Mouse (Mus musculus) stomach, embryonic 14.5 days (tissue): ENCODE results near the gene Ntrk3. TPM values are rescaled to one million over a fixed set of nuclear protein-coding genes. Genes with fewer than 3 reads are reported as not detected.

Experiments
- ATAC-seq: fragments of 200-750 bp; cut with Nextera tagmentation; 2 replicates; pipeline ENCODE4 v1.8.0; 2017; ENCODE audit warnings: low read depth, moderate TSS enrichment; ENCODE audit not compliant: insufficient number of reproducible peaks, insufficient read depth, low FRiP score
- H3K27ac ChIP-seq: fragments of 300-500 bp; sonication (generic); 2 replicates; pipeline ENCODE4 v1.5.1; 2014; ENCODE audit warnings: mild to moderate bottlenecking, low read length, moderate library complexity, mixed read lengths
- H3K27me3 ChIP-seq: fragments of 300-500 bp; sonication (generic); 2 replicates; pipeline ENCODE4 v1.6.1; 2014; ENCODE audit warnings: low read length, control low read depth, mixed read lengths; ENCODE audit not compliant: control insufficient read depth, insufficient read depth
- H3K36me3 ChIP-seq: fragments of 300-500 bp; sonication (generic); 2 replicates; pipeline ENCODE4 v1.6.1; 2014; ENCODE audit warnings: mild to moderate bottlenecking, control low read depth, low read length, moderate library complexity, mixed read lengths; ENCODE audit not compliant: control insufficient read depth, insufficient read depth
- H3K4me1 ChIP-seq: fragments of 300-500 bp; sonication (generic); 2 replicates; pipeline ENCODE4 v1.6.1; 2014; ENCODE audit warnings: low read length, control low read depth, mixed read lengths; ENCODE audit not compliant: control insufficient read depth, insufficient read depth
- H3K4me2 ChIP-seq: fragments of 300-500 bp; sonication (generic); replicated peaks from 2 replicates; pipeline ENCODE4 v1.6.1; 2014; ENCODE audit warnings: low read depth, low read length, control low read depth
- H3K4me3 ChIP-seq: fragments of 300-500 bp; sonication (generic); 2 replicates; pipeline ENCODE4 v1.5.1; 2014; ENCODE audit warnings: low read depth, low read length, control low read depth
- H3K9ac ChIP-seq: fragments of 300-500 bp; sonication (generic); replicated peaks from 2 replicates; pipeline ENCODE4 v1.6.1; 2014; ENCODE audit warnings: low read depth, mild to moderate bottlenecking, control low read depth, low read length, moderate library complexity, mixed read lengths
- H3K9me3 ChIP-seq: fragments of 300-500 bp; sonication (generic); 2 replicates; pipeline ENCODE4 v1.6.1; 2016; ENCODE audit warnings: low read depth, low read length, control low read depth; ENCODE audit not compliant: control insufficient read depth
- WGBS: fragments of 180-500 bp; shearing (Covaris S2); extraction: QIAGEN DNeasy Blood & Tissue Kit; methylation state at CpG from one replicate; pipeline ENCODE4 v1.1.7; 2014; 5-methylcytosine and 5-hydroxymethylcytosine counted together
- polyA plus RNA-seq: library from polyadenylated mRNA; unstranded; fragments of >200 nt; fragmentation: Nextera tagmentation; extraction: Ambion mirVana; gene quantifications from 2 replicates; pipeline ENCODE4 v1.2.1, GENCODE M21; 2014

The Ntrk3 gene
- polyA plus RNA-seq, 1 experiment from 2014 or later = 5.9 TPM

DNA sequence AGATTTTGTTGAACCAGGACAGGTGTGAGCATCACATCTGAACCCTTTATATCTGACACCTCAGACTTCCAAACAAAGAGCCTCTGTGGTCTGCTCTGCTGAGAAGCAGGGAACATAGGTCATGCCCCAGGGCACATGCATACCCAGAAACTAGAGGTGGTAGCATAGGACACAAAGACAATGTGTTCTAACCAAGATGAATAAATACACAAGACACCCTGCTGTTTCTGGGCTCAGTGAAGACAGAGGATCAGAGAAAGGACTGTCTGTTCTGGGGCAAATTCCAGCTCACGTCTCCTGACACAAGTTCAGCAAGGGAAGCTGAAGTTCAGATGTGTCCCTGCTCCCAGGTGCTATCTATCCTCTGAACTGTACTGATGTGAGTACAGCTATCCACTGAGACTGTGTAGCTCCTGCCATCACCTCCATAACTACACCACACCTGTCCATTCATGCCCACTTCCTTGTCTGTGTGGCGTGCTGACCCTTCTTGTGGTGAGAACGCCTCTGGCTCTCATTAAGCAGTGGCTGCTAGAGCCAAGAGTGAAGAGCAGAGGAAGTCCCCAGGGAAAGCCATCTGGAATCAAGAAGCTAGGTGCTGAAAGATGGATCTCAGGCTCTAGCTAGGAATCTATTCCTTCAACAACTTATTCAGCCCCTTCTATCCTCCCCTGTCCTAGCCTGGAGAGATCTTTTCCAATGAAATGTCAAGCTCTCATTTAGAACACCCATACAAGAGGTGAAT, 468.1 kb downstream of the Ntrk3 start:
- Histone ChIP-seq H3K36me3 (no peaks in the 10 kb centered on the region), H3K9ac (no peak overlapping the region), H3K9me3 (no peaks in the 10 kb centered on the region), H3K4me1 (peaks cover 3% of the 10 kb centered on the region; the same call in 1 of the 2 replicates), H3K27ac (no peak overlapping the region), H3K27me3 (no peaks in the 10 kb centered on the region), H3K4me3 (no peak overlapping the region), H3K4me2 (no peak overlapping the region)
- ATAC-seq = no peak
- 74% methylated on average over 3 of the region's 3 CpGs for WGBS

DNA sequence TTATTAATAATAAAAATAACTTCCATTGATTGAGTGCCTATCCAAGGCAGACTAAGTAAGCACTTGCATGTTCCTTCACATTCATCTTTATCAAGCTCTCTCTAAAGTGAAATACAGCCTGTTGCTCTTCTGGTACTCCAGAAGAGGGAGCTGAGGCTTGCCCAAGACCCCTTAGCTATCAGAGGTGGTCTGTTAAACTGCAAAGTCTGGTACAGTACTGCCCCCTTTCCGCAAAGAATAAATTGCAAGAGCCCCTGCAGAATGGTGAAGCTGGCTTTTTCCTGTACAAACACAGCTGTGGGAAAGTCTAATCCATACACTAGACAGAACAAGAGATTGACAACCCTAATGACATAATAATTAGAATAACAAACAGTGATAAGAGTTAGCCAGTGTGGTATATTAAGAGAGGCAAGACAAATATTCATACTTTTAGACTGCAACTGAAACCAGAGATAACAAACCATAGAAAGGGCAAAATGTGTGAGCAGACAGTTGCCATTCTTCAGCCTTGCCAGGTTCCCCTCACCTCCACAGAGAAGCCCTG, 470.3 kb downstream of the Ntrk3 start:
- H3K4me1 ChIP-seq = peaks cover 3% of the 10 kb centered on the region; the same call in 1 of the 2 replicates
- ATAC-seq = peak; percentile 66; the same call in 1 of the 2 replicates
- no peaks in the 10 kb centered on the region for H3K9me3 ChIP-seq
- no peaks in the 10 kb centered on the region for H3K27me3 ChIP-seq
- H3K4me3 ChIP-seq = no peak overlapping the region
- WGBS = 3% methylated on average over 1 of the region's 1 CpGs
- H3K9ac ChIP-seq = no peak overlapping the region
- H3K36me3 ChIP-seq = no peaks in the 10 kb centered on the region
- no peak overlapping the region for H3K27ac ChIP-seq
- H3K4me2 ChIP-seq = no peak overlapping the region

DNA sequence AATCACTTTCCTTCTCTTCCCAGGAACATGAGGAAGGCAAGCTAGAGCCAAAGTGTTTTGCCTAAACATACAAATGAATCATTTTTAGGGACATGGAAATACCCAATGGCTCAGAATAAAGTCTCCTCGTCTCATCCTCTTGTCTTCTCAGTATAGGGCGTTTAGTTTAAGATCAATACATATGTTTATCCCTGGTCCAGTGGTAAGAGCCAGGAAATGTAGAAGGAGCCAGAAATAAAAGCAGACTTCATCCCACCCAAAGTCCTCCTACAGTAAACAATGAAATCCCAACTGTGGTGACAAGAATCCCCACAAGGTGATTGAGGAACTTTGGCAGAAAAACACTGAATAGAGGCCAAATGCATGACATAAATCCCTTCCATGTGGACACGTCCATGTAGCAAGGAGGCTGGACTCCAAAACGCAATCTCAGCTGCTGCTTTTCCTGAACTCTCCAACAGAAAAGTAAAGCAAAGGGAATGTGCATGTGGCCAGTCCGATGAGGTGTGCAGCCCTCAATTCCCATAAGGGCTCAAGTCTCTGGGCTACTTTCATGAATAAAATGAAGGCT, 473.3 kb downstream of the Ntrk3 start:
- Histone ChIP-seq H3K27ac (peak overlapping the region; percentile 56; the same call in 1 of the 2 replicates), H3K4me1 (peaks cover 3% of the 10 kb centered on the region; the same call in 1 of the 2 replicates), H3K27me3 (no peaks in the 10 kb centered on the region), H3K4me3 (no peak overlapping the region), H3K9ac (no peak overlapping the region), H3K36me3 (no peaks in the 10 kb centered on the region), H3K4me2 (no peak overlapping the region), H3K9me3 (no peaks in the 10 kb centered on the region)
- WGBS = 38% methylated on average over 5 of the region's 5 CpGs
- ATAC-seq = peak; percentile 46; the same call in 1 of the 2 replicates

DNA sequence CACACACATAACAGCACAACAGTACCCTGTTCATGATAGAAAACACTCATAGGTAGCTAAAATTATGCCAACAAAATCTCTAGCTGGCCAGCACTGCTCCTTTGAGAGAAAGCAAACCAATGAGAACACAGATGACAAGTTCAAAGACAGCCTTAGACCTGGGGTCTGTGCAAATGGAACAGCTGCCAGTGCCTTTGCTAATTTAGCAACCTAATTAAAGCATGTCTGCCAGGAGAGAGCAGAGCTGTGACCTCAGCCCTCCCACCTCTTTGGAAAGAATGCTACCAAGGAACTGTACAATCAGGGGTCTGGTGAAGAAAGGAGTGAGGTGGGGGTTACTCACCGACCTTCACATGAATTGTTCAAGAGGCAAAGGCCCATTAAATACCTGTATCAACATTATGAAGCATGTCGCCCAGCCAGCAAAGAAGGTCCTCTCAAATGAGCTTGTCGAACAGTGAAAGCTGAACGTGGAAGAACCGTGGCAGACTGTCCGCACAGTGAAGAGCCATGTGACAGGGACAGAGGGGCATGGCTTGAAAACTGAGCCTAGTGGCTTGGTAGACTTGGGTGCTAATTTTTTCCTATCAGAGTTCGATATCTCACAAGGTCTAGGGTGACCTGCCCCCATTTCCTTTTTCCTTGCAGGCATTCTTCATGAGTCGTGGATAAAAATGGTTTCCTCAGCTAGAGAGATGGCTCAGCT, 476.2 kb downstream of the Ntrk3 start:
- Histone ChIP-seq H3K36me3 (no peaks in the 10 kb centered on the region), H3K4me2 (no peak overlapping the region), H3K27ac (no peak overlapping the region), H3K27me3 (no peaks in the 10 kb centered on the region), H3K4me3 (no peak overlapping the region), H3K9ac (no peak overlapping the region), H3K4me1 (peaks cover 7% of the 10 kb centered on the region; the same call in 1 of the 2 replicates), H3K9me3 (no peaks in the 10 kb centered on the region)
- WGBS = 83% methylated on average over 8 of the region's 8 CpGs
- no peak for ATAC-seq

DNA sequence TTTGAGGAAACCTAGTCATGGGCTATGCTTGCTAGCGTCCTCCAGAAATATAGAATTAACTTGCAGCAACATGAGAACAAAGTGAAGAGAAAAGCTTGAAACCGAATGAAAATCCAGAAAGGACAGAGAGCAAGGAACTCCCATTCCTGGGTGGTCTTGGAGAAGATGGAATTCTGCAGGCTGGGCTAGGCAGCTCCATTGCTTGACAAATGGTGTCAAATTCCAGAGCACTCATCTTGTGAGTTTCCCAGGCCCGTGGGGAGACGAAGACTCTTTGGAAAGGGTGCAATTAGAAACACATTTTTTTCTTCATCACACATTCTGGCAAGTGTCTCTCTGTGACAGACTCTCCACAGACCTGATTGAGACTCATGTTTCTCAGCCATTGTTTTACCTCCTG, 479.7 kb downstream of the Ntrk3 start:
- Histone ChIP-seq H3K9me3 (no peaks in the 10 kb centered on the region), H3K4me3 (no peak overlapping the region), H3K4me2 (no peak overlapping the region), H3K27me3 (no peaks in the 10 kb centered on the region), H3K9ac (no peak overlapping the region), H3K27ac (peak overlapping the region; percentile 41; the same call in 1 of the 2 replicates), H3K4me1 (peaks cover 4% of the 10 kb centered on the region; the same call in 1 of the 2 replicates), H3K36me3 (no peaks in the 10 kb centered on the region)
- peak; percentile 46; the same call in 1 of the 2 replicates for ATAC-seq
- WGBS = 19% methylated on average over 4 of the region's 4 CpGs

DNA sequence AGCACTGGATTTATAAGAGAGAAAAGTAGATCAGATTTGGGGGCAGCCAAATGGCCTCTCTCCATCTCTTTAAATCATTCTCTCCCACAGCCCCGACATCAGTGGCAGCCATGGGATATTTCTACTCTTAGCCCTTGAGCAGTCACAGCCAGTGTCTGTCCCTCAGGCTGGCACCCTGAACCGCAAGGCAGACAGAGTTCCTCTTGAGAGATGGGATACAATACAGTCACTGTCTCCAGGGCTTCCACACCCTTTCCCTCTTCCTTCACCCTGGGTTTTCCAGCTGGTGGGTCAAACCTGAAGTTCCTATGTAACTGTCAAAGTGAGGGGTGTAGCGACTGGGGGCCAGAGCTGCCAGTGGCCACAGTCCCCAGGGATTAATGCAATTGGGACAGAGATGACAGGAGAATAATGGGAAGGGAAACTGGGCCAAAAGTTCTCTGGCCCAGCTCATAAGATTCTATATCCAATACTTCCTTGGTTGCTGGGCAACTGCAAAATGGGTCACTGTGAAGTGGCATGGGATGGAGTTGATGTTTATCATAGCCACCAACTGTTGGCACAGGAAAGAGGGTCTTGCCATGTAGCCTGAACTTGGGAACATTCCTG, 483.9 kb downstream of the Ntrk3 start:
- H3K27me3 ChIP-seq = no peaks in the 10 kb centered on the region
- H3K27ac ChIP-seq = no peak overlapping the region
- H3K4me2 ChIP-seq = no peak overlapping the region
- peaks cover 4% of the 10 kb centered on the region; the same call in 1 of the 2 replicates for H3K4me1 ChIP-seq
- H3K4me3 ChIP-seq = no peak overlapping the region
- no peaks in the 10 kb centered on the region for H3K9me3 ChIP-seq
- H3K36me3 ChIP-seq = no peaks in the 10 kb centered on the region
- ATAC-seq = no peak
- H3K9ac ChIP-seq = no peak overlapping the region
- 61% methylated on average over 3 of the region's 3 CpGs for WGBS

DNA sequence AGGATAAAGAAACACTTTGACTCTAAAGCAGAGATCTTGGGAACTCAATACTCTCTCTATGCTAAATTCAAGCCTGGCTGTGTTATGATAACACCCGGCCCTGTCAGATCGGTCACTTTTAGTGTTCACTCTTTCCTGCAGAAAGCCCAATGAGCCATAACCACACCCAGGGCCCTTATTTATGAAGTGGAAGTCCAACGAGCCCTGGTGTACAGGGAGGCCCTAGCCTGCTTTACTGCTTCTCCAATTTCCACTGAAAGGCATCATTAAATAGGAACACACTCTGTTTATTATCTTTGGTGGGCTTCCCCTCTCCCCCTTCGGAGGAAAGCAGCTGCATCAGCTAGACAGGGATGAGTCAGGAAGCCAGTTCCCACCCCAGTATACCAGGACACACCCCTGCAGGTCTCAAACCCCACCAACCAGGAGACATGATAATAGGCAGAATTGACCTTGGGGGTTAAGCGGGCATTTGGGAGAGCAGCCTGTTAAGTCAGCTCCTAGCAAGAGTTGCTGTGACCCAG, 489.6 kb downstream of the Ntrk3 start:
- Histone ChIP-seq H3K4me1 (no peaks in the 10 kb centered on the region), H3K27ac (no peak overlapping the region)

DNA sequence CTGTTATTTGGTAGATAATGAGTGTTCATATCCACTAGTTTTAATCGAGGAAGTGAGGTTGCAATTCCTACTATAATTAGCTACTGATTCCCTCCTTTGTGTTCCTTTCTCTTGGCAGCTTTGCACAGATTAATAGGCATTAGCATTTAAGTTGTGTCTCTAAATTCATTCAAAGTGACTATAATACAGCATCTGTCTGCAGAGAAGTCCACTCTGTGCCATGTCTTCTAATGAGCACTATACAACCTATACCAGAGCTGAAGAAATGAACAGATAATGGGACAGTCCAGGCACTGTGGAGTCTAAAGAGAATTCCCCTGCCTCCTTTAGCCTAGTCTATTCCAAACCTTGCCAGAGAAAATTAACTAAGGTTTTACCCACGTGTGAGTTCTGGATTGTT, 498.8 kb downstream of the Ntrk3 start:
- no peak overlapping the region for H3K4me3 ChIP-seq
- 67% methylated on average over 2 of the region's 2 CpGs for WGBS
- no peak overlapping the region for H3K4me2 ChIP-seq
- H3K27ac ChIP-seq = no peak overlapping the region
- no peak for ATAC-seq
- no peaks in the 10 kb centered on the region for H3K4me1 ChIP-seq
- no peak overlapping the region for H3K9ac ChIP-seq
- H3K36me3 ChIP-seq = no peaks in the 10 kb centered on the region
- H3K27me3 ChIP-seq = no peaks in the 10 kb centered on the region
- no peaks in the 10 kb centered on the region for H3K9me3 ChIP-seq

More for the DNA sequence above, 489.6 kb downstream of the Ntrk3 start:
- Histone ChIP-seq H3K4me2 (no peak overlapping the region), H3K9ac (no peak overlapping the region), H3K9me3 (no peaks in the 10 kb centered on the region), H3K27me3 (no peaks in the 10 kb centered on the region), H3K36me3 (no peaks in the 10 kb centered on the region), H3K4me3 (no peak overlapping the region)
- ATAC-seq = no peak
- 49% methylated on average over 5 of the region's 5 CpGs for WGBS
